Mouse (Mus musculus): ENCODE data around the gene Leng8. TPM values are rescaled to one million over a fixed set of nuclear protein-coding genes. Genes with fewer than 3 reads are reported as not detected.

Leng8 gene
- polyA plus RNA-seq, 1 experiment from 2014 or later: 59.0 TPM

DNA sequence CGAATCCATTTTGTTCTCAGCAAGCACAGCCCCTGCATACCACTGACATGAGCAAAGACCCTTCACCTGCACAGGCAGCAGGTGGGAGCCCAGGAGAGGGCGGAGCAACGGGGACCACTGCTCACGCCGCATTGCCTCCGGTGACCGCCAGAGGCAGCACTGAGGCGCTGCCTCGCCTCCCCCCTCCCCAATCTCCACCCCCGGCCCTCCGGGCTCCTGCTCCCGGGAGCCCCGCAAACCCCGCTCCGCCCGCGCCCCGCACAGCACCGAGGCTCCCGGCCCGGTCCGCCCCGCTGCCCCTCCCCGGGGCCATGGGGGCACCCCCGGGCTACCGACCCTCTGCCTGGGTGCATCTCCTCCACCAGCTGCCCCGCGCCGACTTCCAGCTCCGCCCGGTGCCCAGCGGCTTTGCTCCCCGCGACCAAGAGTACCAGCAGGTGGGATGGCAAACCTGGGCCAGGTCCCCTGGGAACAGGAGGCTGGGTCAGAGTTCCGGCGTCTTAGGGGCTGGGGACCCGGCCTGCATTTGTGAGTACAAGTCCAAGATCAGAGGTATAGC, 17.4 kb upstream of the Leng8 start, which contains the start of gene Ttyh1:
Ttyh1 (plus strand) TSS at position 65 of the 559 bp plus-strand sequence.
- peak; percentile 44; the same call in 1 of the 2 replicates for ATAC-seq (ENCODE audit: borderline replicate concordance, extremely low read depth, low FRiP score, low TSS enrichment)
- peak within 1 kb of the TSS; percentile 47 for H3K4me3 ChIP-seq
- peaks cover 7% of the 10 kb centered on the region; the same call in 1 of the 2 replicates for H3K4me1 ChIP-seq
- H3K27ac ChIP-seq: no peak within 1 kb of the TSS
- H3K9ac ChIP-seq: peak within 1 kb of the TSS; percentile 43; the same call in 1 of the 2 replicates
- under 1% methylated on average over 26 of the region's 37 CpGs for WGBS
- peaks cover 32% of the 10 kb centered on the region for H3K27me3 ChIP-seq
- no peaks in the 10 kb centered on the region for H3K36me3 ChIP-seq
- no peaks in the 10 kb centered on the region for H3K9me3 ChIP-seq
- peak within 1 kb of the TSS; percentile 82 for H3K4me2 ChIP-seq

DNA sequence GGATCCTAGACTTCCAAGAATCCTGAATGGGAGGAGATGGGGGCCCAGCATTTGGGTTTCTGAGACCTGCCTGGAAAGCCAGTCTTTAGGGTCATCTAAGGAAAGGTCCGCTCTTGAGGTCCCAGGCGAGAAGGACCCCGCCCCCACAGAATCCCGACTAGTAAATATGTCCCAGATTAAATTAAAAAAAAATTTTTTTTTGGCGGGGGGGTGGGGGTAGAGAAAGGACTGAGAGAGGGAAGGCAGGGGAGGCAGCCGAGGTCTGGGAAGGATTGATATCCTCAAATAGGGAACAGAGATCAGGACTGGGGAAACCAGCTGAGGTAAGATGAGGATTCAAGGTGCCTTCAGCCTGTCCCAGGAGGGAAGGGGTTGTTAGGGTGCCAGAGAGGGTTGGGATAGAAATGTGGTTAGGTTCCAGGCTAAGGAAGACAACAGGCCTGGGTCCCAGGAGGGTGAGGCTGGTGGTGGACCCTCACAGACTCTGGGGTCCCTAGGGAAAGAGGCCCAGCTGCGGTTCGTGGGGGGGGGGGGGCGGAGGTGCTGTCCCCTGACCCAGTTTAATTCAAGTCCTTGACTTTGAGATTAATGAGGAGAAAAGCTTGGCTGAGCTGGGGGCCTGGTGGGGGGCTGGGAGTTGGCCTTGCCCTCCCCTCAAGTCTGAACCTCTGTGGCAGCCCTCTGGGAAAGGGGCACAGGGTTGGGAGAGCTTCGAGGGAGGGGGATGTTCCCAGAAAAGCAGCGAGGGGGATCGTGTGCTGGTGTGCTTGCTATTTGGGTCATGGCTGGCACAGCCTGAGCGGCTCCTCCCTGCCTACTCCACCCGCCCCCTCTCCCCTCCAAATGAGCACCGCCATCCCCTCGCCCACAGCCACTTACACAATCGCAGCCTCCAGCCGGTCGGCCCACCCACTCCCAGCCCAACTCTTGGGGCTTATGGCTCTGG, 16.6 kb upstream of the Leng8 start:
- Histone ChIP-seq H3K36me3 (no peaks in the 10 kb centered on the region), H3K4me2 (peak overlapping the region; percentile 82), H3K4me3 (peak overlapping the region; percentile 47), H3K4me1 (peaks cover 11% of the 10 kb centered on the region; the same call in 1 of the 2 replicates), H3K27me3 (peaks cover 32% of the 10 kb centered on the region), H3K9ac (no peak overlapping the region), H3K9me3 (no peaks in the 10 kb centered on the region), H3K27ac (no peak overlapping the region)
- 19% methylated on average over 12 of the region's 19 CpGs for WGBS
- ATAC-seq (ENCODE audit: borderline replicate concordance, extremely low read depth, low FRiP score, low TSS enrichment): no peak

DNA sequence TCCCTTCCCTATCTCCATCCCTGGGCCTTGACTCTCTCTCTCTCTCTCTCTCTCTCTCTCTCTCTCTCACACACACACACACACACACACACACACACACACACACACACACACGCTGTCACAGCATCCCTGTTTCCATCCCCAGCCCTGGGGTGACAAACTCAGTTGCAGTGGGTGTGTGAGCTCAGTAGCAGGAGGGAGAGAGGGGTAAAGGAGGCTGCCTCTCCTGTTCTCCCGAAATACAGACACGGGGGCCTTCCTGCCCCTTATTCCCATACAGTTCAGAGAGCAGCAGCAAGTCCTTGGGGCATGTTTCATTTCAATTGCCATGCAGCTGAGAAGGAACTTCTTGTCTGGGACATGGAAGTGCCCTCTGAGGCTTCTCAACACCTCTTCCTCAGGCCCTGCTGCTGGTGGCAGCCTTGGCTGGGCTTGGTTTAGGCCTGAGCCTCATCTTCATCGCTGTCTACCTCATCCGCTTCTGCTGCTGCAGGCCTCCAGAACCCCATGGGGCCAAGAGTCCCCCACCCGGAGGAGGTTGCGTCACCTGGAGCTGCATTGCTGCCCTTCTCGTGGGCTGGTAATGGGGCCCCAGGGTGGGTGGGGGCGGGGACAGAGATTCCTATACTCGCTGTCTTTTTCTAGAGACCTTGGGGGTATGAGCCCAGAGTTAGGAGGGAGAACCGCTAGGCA, 14.6 kb upstream of the Leng8 start:
- H3K36me3 ChIP-seq: no peaks in the 10 kb centered on the region
- no peak overlapping the region for H3K9ac ChIP-seq
- H3K27me3 ChIP-seq: peaks cover 32% of the 10 kb centered on the region
- H3K4me3 ChIP-seq: no peak overlapping the region
- no peaks in the 10 kb centered on the region for H3K9me3 ChIP-seq
- H3K4me1 ChIP-seq: peaks cover 11% of the 10 kb centered on the region; the same call in 1 of the 2 replicates
- WGBS: 49% methylated on average over 11 of the region's 11 CpGs
- no peak for ATAC-seq (ENCODE audit: borderline replicate concordance, extremely low read depth, low FRiP score, low TSS enrichment)
- H3K27ac ChIP-seq: no peak overlapping the region
- no peak overlapping the region for H3K4me2 ChIP-seq

DNA sequence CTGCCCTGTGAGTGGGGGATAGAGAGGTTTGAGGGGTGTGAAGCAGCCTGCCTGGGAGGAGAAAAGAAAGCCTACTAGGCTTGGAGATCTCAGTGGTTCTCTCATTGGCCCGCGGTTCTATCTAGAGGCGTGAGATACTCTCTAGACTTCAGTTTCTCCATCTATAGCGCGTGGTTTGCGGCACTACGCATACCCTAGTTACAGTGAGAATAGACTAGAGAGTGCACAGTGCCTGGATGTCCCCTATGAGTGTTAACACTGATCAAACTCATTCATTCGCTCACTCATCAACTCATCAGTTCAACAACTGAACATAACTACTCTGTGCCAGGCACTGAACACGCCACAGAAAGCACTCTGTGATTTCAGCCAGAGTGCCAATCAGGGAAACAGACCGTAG, 14.1 kb upstream of the Leng8 start:
- Histone ChIP-seq H3K27me3 (peaks cover 32% of the 10 kb centered on the region), H3K4me2 (no peak overlapping the region), H3K4me3 (no peak overlapping the region), H3K36me3 (no peaks in the 10 kb centered on the region), H3K4me1 (peaks cover 11% of the 10 kb centered on the region; the same call in 1 of the 2 replicates), H3K27ac (no peak overlapping the region), H3K9ac (no peak overlapping the region), H3K9me3 (no peaks in the 10 kb centered on the region)
- WGBS: 81% methylated on average over 10 of the region's 10 CpGs
- ATAC-seq (ENCODE audit: borderline replicate concordance, extremely low read depth, low FRiP score, low TSS enrichment): no peak

DNA sequence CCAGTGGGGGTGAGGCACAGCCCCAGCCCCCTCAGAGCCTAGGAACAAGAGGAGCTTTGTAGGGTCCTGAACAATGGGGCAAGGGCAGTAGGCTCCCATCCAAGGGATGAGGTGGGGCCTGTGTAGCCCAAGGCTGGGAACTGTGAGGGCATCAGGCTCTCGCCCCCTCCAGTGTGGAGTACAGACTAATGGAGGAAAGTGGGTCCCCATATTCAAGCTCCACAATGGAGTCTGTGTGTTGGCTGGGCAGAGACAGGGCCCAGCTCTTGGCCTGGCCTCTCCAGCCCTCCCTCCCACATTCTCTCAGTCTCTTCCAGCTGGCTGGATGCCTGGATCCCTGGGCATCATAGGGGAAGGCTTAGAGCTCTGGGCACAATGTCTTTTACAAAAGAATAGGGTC, 13.1 kb upstream of the Leng8 start:
- H3K9me3 ChIP-seq: no peaks in the 10 kb centered on the region
- peaks cover 27% of the 10 kb centered on the region for H3K27me3 ChIP-seq
- peaks cover 11% of the 10 kb centered on the region; the same call in 1 of the 2 replicates for H3K4me1 ChIP-seq
- WGBS: 78% methylated on average over 1 of the region's 1 CpGs
- H3K36me3 ChIP-seq: no peaks in the 10 kb centered on the region
- no peak overlapping the region for H3K4me3 ChIP-seq
- peak; percentile 27; the same call in 1 of the 2 replicates for ATAC-seq (ENCODE audit: borderline replicate concordance, extremely low read depth, low FRiP score, low TSS enrichment)
- no peak overlapping the region for H3K4me2 ChIP-seq
- H3K9ac ChIP-seq: no peak overlapping the region
- H3K27ac ChIP-seq: no peak overlapping the region

DNA sequence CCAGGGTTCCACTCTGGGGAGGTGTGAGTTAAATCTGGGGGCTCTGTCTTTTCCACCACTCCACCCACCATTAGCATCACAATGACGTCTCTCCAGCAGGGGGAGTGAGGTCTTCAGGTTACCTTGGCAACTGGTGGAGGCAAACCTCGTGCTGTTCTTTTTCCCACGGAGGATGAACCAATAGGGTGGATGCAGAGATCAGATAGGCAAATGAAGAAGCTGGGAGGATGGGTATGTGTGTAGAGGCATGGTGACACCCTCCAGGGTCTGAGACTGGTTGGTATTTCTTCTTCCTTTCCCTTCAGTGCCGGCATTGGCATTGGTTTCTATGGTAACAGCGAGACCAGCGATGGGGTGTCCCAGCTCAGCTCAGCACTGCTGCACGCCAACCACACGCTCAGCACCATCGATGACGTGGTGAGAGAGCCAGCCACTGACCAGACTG, 12.5 kb upstream of the Leng8 start:
- Histone ChIP-seq H3K27me3 (peaks cover 22% of the 10 kb centered on the region), H3K9ac (no peak overlapping the region), H3K4me1 (peaks cover 10% of the 10 kb centered on the region; the same call in 1 of the 2 replicates), H3K4me3 (no peak overlapping the region), H3K9me3 (no peaks in the 10 kb centered on the region), H3K4me2 (0 out of 2 replicates have a peak overlapping the region, but pooled peaks have one; percentile 26), H3K36me3 (no peaks in the 10 kb centered on the region), H3K27ac (no peak overlapping the region)
- under 1% methylated on average over 10 of the region's 10 CpGs for WGBS
- ATAC-seq (ENCODE audit: borderline replicate concordance, extremely low read depth, low FRiP score, low TSS enrichment): no peak

DNA sequence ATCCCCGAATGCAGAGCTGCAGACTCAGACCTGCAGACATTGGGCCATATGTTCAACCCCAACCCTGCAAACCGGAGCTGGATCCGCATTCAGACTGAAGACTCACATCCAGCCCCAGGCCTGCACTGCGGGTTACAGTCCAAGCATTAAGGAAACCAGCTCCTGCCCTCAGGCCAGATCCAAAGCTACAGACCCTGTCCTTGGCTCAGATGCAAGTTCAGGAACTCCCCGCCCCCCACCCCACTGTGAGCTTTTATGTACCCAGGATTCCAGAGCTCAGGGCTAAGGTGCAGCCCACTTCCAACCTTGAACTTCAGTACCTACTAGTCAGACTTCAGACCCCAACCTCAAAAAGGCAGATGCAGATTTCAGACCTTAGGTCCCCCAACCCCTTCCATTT, 12.0 kb upstream of the Leng8 start:
- Histone ChIP-seq H3K27ac (no peak overlapping the region), H3K36me3 (no peaks in the 10 kb centered on the region), H3K27me3 (peaks cover 17% of the 10 kb centered on the region), H3K4me3 (no peak overlapping the region), H3K4me1 (peaks cover 6% of the 10 kb centered on the region; the same call in 1 of the 2 replicates), H3K9me3 (no peaks in the 10 kb centered on the region), H3K4me2 (no peak overlapping the region), H3K9ac (no peak overlapping the region)
- no peak for ATAC-seq (ENCODE audit: borderline replicate concordance, extremely low read depth, low FRiP score, low TSS enrichment)
- WGBS: 24% methylated on average over 5 of the region's 5 CpGs

DNA sequence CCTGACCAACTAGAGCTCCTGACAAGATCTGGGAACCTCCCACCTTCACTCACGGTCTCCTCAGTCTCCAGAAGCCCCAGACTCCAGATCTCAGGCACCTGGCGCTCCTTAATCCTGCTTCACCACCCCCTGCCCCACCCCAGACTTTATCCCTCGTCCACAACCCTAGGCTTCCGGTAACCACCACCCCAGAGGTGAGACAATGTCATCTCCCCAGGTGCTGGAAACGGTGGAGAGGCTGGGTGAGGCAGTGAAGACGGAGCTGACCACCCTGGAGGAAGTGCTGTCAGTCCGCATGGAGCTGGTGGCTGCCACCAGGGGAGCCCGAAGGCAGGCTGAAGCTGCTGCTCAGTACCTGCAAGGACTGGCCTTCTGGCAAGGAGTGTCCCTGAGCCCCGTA, 11.5 kb upstream of the Leng8 start:
- H3K4me3 ChIP-seq: no peak overlapping the region
- WGBS: 22% methylated on average over 9 of the region's 9 CpGs
- no peaks in the 10 kb centered on the region for H3K36me3 ChIP-seq
- H3K4me2 ChIP-seq: no peak overlapping the region
- ATAC-seq (ENCODE audit: borderline replicate concordance, extremely low read depth, low FRiP score, low TSS enrichment): no peak
- no peak overlapping the region for H3K27ac ChIP-seq
- peaks cover 12% of the 10 kb centered on the region for H3K27me3 ChIP-seq
- H3K9me3 ChIP-seq: no peaks in the 10 kb centered on the region
- H3K9ac ChIP-seq: no peak overlapping the region
- peaks cover 6% of the 10 kb centered on the region; the same call in 1 of the 2 replicates for H3K4me1 ChIP-seq

DNA sequence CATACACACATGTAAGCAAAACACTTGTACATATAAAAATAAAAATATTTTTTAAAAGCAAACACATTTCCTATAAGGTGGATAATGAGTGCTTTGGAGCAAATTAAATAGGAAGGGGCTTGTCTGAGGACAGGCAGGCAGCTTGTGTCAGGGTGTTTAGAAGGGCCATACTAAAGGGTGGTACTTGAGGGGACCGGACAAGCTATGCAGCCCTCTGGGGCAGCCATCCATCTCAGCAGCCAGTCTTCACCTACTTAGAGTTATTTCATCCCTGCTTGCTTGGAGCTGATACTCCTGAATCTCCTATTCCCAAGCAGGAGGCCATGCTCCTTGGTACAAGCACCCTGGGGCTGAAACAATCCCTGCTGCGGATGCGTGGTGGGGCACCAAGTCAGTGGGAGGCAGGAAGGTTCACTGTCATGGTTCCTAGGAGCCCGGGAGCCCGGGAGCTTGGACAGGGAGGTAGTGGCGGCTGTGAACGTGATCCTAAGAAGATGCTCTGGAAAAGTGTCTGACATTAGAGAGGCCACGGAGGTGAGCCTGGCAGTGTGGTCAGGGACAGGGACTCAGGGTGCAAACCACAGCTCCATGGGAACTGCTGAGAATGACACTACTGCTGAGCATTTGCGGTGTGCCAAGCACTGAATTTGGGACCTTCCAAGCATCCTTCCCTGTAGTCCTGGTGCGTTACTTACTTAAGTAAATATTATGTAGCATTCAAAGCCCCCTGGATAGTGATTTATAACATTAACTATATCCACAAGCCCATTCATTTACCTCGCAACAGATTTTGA, 9.7 kb upstream of the Leng8 start:
- ATAC-seq (ENCODE audit: borderline replicate concordance, extremely low read depth, low FRiP score, low TSS enrichment): no peak
- no peaks in the 10 kb centered on the region for H3K27me3 ChIP-seq
- no peaks in the 10 kb centered on the region for H3K9me3 ChIP-seq
- H3K4me3 ChIP-seq: no peak overlapping the region
- no peak overlapping the region for H3K4me2 ChIP-seq
- H3K9ac ChIP-seq: no peak overlapping the region
- no peak overlapping the region for H3K27ac ChIP-seq
- H3K4me1 ChIP-seq: peaks cover 14% of the 10 kb centered on the region; the same call in 1 of the 2 replicates
- 80% methylated on average over 11 of the region's 11 CpGs for WGBS
- H3K36me3 ChIP-seq: no peaks in the 10 kb centered on the region

DNA sequence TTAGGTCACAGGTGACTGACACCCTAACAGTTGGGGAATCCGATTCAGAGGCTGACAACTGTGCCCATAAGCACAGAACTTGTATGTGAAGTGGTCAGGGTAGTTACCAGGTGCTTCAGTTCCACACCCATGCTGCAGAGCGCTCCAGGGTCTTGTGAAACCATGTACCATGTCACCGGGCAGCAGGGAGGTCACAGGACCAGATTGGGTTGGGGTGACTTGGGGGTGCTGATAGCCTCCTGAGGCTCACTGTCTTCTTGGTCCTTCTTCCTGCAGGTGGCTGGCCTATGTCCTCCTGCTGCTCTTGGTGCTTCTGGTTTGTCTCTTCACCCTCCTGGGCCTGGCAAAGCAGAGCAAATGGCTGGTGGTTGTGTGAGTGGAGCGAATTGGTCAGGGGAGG, 8.9 kb upstream of the Leng8 start:
- Histone ChIP-seq H3K4me2 (no peak overlapping the region), H3K36me3 (no peaks in the 10 kb centered on the region), H3K9ac (no peak overlapping the region), H3K9me3 (no peaks in the 10 kb centered on the region), H3K27ac (no peak overlapping the region), H3K27me3 (no peaks in the 10 kb centered on the region), H3K4me3 (no peak overlapping the region), H3K4me1 (peaks cover 14% of the 10 kb centered on the region; the same call in 1 of the 2 replicates)
- WGBS: 79% methylated on average over 4 of the region's 4 CpGs
- no peak for ATAC-seq (ENCODE audit: borderline replicate concordance, extremely low read depth, low FRiP score, low TSS enrichment)

DNA sequence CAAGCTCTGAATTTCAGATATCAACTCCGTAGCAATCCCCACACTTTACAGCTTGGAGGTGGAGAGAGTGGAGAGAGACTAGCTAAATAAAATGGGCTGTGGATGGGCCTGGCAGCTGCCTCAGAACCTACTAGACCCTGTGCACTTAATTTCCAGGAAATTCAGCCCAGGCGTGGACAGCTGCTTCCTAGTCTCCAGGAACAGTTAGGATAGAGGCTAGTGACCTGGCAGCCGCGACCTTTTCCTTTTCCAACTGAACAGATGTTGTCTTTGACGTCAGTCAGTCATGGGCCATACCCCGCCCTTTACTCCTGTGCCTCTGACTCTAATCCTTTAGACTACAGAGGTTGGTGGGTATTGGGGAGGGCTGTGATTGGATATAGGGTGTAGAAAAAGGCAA, 8.0 kb upstream of the Leng8 start:
- no peak overlapping the region for H3K4me2 ChIP-seq
- no peaks in the 10 kb centered on the region for H3K9me3 ChIP-seq
- 42% methylated on average over 6 of the region's 6 CpGs for WGBS
- H3K27ac ChIP-seq: no peak overlapping the region
- H3K9ac ChIP-seq: no peak overlapping the region
- H3K36me3 ChIP-seq: no peaks in the 10 kb centered on the region
- no peaks in the 10 kb centered on the region for H3K27me3 ChIP-seq
- H3K4me1 ChIP-seq: peaks cover 14% of the 10 kb centered on the region; the same call in 1 of the 2 replicates
- no peak for ATAC-seq (ENCODE audit: borderline replicate concordance, extremely low read depth, low FRiP score, low TSS enrichment)
- no peak overlapping the region for H3K4me3 ChIP-seq
